Mouse (Mus musculus) forebrain, embryonic 14.5 days (tissue): ENCODE data around the gene Sfi1. TPM values are rescaled to one million over a fixed set of nuclear protein-coding genes. Genes with fewer than 3 reads are reported as not detected.

ENCODE experiments used
- ATAC-seq: fragments of 200-750 bp; cut with Nextera tagmentation; 2 replicates; pipeline ENCODE4 v1.8.0; 2017; ENCODE audit warnings: mild to moderate bottlenecking, moderate library complexity
- DNase-seq: peaks from one replicate; pipeline ENCODE4 v3.0.0-alpha.2; 2015; ENCODE audit warnings: low spot score
- H3K27ac ChIP-seq: fragments of 300-500 bp; sonication (generic); 2 replicates; pipeline ENCODE4 v1.5.1; 2014; ENCODE audit warnings: low read depth, mild to moderate bottlenecking, control low read depth, low read length, moderate library complexity
- H3K27me3 ChIP-seq: fragments of 300-500 bp; sonication (generic); replicated peaks from 2 replicates; pipeline ENCODE4 v1.6.1; 2014; ENCODE audit warnings: low read length, control low read depth, mixed read lengths; ENCODE audit not compliant: control insufficient read depth, insufficient read depth
- H3K36me3 ChIP-seq: fragments of 300-500 bp; sonication (generic); 2 replicates; pipeline ENCODE4 v1.6.1; 2014; ENCODE audit warnings: low read length, control low read depth; ENCODE audit not compliant: control insufficient read depth, insufficient read depth
- H3K4me1 ChIP-seq: fragments of 300-500 bp; sonication (generic); 2 replicates; pipeline ENCODE4 v1.6.1; 2014; ENCODE audit warnings: antibody characterized with exemption, low read length, control low read depth; ENCODE audit not compliant: control insufficient read depth, insufficient read depth
- H3K4me2 ChIP-seq: fragments of 300-500 bp; sonication (generic); 2 replicates; pipeline ENCODE4 v1.6.1; 2014; ENCODE audit warnings: mild to moderate bottlenecking, control low read depth, low read length
- H3K4me3 ChIP-seq: fragments of 300-500 bp; sonication (generic); 2 replicates; pipeline ENCODE4 v1.5.1; 2014; ENCODE audit warnings: low read depth, low read length, control low read depth
- H3K9ac ChIP-seq: fragments of 300-500 bp; sonication (generic); 2 replicates; pipeline ENCODE4 v1.6.1; 2014; ENCODE audit warnings: mild to moderate bottlenecking, low read length, control low read depth, moderate library complexity
- H3K9me3 ChIP-seq: fragments of 300-500 bp; sonication (generic); replicated peaks from 2 replicates; pipeline ENCODE4 v1.6.1; 2016; ENCODE audit warnings: low read length, control low read depth, mixed read lengths; ENCODE audit not compliant: control insufficient read depth
- WGBS: fragments of 180-500 bp; shearing (Covaris S2); extraction: QIAGEN DNeasy Blood & Tissue Kit; methylation state at CpG from one replicate; pipeline ENCODE4 v1.1.7; 2014; 5-methylcytosine and 5-hydroxymethylcytosine counted together
- polyA plus RNA-seq: library from polyadenylated mRNA; unstranded; fragments of >200 nt; fragmentation: Nextera tagmentation; extraction: Ambion mirVana; gene quantifications from 2 replicates; pipeline ENCODE4 v1.2.1, GENCODE M21; 2014

Gene Sfi1
- polyA plus RNA-seq = 6.4 and 9.0 TPM in 2 replicates

DNA sequence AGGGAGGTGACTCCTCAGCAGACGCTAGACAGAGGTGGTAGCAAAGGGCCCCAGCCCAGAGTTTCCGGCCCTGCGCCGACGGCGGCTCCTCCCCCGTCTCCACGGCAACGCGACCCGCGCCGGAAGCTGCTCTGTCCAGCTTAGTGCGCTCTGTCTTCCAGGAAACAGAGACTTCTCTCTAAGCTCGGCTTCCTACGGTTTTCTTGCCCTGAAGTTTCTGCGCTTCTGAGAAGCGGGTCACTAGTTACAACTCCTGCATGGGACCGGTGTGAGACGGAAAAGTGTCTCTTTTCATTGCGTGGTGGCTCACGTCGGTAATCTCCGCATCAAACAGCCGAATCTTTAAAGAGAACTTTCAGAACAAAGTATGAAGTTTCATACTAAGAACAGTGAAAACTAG lies at the start of gene Sfi1:
Gene Sfi1 (minus strand): TSS at position 101 of the 400 bp plus-strand sequence.
- no peak within 1 kb of the TSS for H3K4me3 ChIP-seq
- H3K4me2 ChIP-seq = no peak within 1 kb of the TSS
- 84% methylated on average over 25 of the region's 25 CpGs for WGBS
- no peak within 1 kb of the TSS for H3K27ac ChIP-seq
- H3K9me3 ChIP-seq = no peaks in the 10 kb centered on the region
- no peaks in the 10 kb centered on the region for H3K27me3 ChIP-seq
- no peaks in the 10 kb centered on the region for H3K36me3 ChIP-seq
- H3K4me1 ChIP-seq = no peaks in the 10 kb centered on the region
- ATAC-seq = no peak
- no peak for DNase-seq
- H3K9ac ChIP-seq = no peak within 1 kb of the TSS

DNA sequence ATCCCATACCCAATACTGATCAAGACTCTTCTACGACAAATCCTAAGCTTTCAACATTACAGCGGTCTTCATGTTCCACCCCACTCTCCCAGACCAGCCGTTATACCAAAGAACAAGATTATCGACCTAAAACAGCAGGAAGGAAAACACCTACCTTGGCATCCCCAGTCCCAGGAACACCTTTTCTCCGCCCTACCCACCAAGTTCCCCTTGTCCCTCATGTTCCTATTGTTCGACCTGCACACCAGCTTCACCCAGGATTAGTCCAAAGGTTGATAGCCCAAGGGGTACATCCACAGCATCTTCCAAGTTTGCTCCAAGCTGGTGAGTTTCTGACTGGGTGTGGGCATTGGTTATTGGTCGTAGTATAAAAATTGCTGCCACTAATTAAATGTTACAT lies 49.1 kb upstream of the Sfi1 start:
- Histone ChIP-seq H3K27ac (no peak overlapping the region), H3K27me3 (no peaks in the 10 kb centered on the region), H3K4me3 (no peak overlapping the region), H3K9me3 (no peaks in the 10 kb centered on the region), H3K4me1 (no peaks in the 10 kb centered on the region), H3K9ac (no peak overlapping the region), H3K36me3 (peaks cover 90% of the 10 kb centered on the region), H3K4me2 (no peak overlapping the region)
- DNase-seq (no peak), ATAC-seq (no peak)
- 94% methylated on average over 7 of the region's 7 CpGs for WGBS

DNA sequence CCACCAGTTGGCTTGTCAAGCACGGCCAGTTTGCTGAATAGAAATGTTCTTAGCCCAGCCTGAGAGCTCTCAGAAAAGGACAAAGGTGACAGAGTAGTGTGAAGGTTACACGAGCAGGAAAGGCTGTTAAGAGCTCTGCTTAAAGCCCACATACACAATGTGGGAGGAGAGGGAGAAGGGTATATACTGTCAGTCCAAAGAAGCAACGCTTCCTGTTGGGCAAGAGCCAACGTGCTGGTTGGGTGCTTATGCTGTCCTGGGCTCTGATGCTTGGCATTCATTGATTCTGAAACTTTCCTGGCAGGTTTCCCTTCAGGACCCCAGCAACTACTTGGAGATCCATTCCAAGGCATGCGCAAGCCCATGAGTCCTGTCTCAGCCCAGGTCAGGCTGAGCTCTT lies 42.0 kb upstream of the Sfi1 start:
- Histone ChIP-seq H3K9ac (no peak overlapping the region), H3K36me3 (peaks cover 94% of the 10 kb centered on the region), H3K9me3 (no peaks in the 10 kb centered on the region), H3K4me1 (no peaks in the 10 kb centered on the region), H3K27ac (no peak overlapping the region), H3K4me3 (no peak overlapping the region), H3K4me2 (no peak overlapping the region), H3K27me3 (no peaks in the 10 kb centered on the region)
- ATAC-seq = no peak
- WGBS = 83% methylated on average over 5 of the region's 5 CpGs
- no peak for DNase-seq

DNA sequence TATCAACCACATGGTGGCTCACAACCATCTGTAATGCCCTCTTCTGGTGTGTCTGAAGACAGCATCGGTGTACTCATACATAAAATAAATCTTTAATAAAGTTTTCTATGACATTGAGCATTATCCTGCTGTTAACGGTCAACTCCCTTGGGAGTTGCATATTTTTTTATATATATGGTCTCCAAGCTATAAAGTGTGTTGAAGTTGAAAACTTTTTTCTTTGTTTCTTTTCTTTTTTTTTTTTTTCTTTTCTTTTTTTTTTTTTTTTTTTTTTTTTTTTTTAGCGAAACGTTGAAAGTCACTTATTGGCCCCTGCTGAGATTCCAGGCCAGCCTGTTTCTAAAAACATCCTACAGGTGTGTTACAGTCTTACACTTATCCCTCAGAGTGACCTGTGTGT lies 40.4 kb upstream of the Sfi1 start:
- no peak overlapping the region for H3K4me2 ChIP-seq
- H3K27ac ChIP-seq = no peak overlapping the region
- no peaks in the 10 kb centered on the region for H3K9me3 ChIP-seq
- DNase-seq (no peak), ATAC-seq (no peak)
- peaks cover 94% of the 10 kb centered on the region for H3K36me3 ChIP-seq
- H3K9ac ChIP-seq = no peak overlapping the region
- no peaks in the 10 kb centered on the region for H3K27me3 ChIP-seq
- 96% methylated on average over 4 of the region's 4 CpGs for WGBS
- H3K4me3 ChIP-seq = no peak overlapping the region
- no peaks in the 10 kb centered on the region for H3K4me1 ChIP-seq

DNA sequence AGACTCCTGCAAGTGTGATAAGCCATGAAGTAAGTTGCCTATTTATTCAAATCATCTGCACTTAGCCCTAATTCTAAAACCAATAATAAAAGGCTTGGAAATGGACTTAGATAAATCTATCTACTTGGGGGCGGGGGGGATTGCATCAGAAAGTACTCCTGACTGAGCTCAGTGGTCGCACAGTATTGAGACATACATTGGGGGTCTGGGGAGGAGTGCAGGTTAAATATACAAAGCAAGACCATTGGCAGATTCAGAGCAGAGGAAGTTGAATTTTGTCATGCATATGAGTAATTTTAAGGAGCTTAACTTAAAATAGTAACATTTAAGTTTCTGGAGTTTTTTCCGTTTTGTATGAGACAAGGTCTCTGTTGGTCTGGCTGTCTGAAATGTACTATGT lies 39.0 kb upstream of the Sfi1 start:
- DNase-seq = no peak
- H3K36me3 ChIP-seq = peaks cover 90% of the 10 kb centered on the region
- H3K4me1 ChIP-seq = no peaks in the 10 kb centered on the region
- no peak overlapping the region for H3K27ac ChIP-seq
- no peaks in the 10 kb centered on the region for H3K9me3 ChIP-seq
- ATAC-seq = no peak
- H3K27me3 ChIP-seq = no peaks in the 10 kb centered on the region
- no peak overlapping the region for H3K9ac ChIP-seq
- H3K4me3 ChIP-seq = no peak overlapping the region
- 95% methylated on average over 3 of the region's 3 CpGs for WGBS
- H3K4me2 ChIP-seq = no peak overlapping the region

DNA sequence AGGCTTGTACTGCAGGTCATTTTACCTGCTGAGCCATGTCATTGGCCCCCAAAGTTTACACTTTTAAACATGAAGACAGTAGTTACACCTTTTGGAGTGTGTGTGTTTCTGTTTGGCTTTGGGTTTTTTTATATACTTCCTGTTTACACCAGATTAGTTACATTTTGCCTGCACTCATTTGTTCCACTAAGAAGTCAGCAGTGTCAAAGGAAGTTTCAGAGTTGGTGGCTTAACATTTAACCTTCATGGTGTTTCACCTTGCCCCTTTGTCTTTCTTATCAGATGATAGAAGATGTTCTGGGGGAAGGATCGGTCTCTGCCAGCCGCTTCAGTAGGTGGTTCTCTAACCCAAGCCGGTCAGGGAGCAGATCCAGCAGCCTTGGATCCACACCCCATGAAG lies 33.9 kb upstream of the Sfi1 start:
- ATAC-seq (no peak), DNase-seq (no peak)
- no peak overlapping the region for H3K27ac ChIP-seq
- no peaks in the 10 kb centered on the region for H3K9me3 ChIP-seq
- no peak overlapping the region for H3K4me3 ChIP-seq
- H3K4me2 ChIP-seq = no peak overlapping the region
- 99% methylated on average over 3 of the region's 3 CpGs for WGBS
- H3K4me1 ChIP-seq = no peaks in the 10 kb centered on the region
- H3K36me3 ChIP-seq = peaks cover 91% of the 10 kb centered on the region
- H3K9ac ChIP-seq = no peak overlapping the region
- H3K27me3 ChIP-seq = no peaks in the 10 kb centered on the region

DNA sequence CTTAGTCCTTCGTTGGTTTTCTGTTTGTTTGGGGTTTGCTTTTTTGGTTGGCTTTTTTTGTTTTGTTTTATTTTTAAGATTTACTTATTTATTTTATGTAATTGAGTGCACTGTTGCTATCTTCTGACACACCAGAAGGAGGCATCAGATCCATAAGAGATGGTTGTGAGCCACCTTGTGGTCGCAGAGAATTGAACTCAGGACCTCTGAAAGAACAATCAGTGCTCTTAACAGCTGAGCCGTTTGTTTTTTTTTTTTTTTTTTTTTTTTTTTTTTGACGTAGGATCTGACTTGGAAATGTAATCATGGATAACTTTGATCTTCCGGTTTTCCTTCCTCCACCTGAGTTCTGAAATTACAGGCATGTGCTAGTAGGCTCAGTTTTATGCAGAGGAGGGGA lies 29.8 kb upstream of the Sfi1 start:
- Histone ChIP-seq H3K9ac (no peak overlapping the region), H3K4me3 (no peak overlapping the region), H3K36me3 (peaks cover 87% of the 10 kb centered on the region), H3K4me1 (no peaks in the 10 kb centered on the region), H3K9me3 (no peaks in the 10 kb centered on the region), H3K27ac (no peak overlapping the region), H3K4me2 (no peak overlapping the region), H3K27me3 (no peaks in the 10 kb centered on the region)
- 75% methylated on average over 5 of the region's 5 CpGs for WGBS
- no peak for ATAC-seq
- DNase-seq = no peak

DNA sequence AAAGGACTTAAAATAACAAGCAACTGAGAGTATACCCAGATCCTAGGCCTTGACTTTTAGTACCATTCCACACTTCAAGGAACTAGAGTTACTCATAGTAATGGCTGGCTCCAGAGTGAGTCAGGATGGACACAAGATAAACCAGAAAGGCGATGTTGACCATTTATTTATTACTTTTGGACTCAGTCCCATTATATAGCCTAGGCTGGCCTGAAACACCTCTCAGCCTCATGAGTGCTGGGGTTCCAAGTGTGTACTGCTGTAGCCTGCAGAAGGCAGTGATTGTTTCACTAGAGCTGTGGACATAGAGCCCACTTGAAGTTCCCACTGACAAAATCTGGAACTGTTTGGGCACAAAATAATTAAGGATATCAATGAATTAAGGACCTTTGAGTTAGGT lies 19.3 kb upstream of the Sfi1 start:
- Histone ChIP-seq H3K36me3 (peaks cover 68% of the 10 kb centered on the region), H3K27me3 (no peaks in the 10 kb centered on the region), H3K27ac (no peak overlapping the region), H3K9me3 (no peaks in the 10 kb centered on the region), H3K4me2 (no peak overlapping the region), H3K9ac (no peak overlapping the region), H3K4me1 (no peaks in the 10 kb centered on the region), H3K4me3 (no peak overlapping the region)
- no peak for DNase-seq
- 95% methylated on average over 1 of the region's 1 CpGs for WGBS
- no peak for ATAC-seq

DNA sequence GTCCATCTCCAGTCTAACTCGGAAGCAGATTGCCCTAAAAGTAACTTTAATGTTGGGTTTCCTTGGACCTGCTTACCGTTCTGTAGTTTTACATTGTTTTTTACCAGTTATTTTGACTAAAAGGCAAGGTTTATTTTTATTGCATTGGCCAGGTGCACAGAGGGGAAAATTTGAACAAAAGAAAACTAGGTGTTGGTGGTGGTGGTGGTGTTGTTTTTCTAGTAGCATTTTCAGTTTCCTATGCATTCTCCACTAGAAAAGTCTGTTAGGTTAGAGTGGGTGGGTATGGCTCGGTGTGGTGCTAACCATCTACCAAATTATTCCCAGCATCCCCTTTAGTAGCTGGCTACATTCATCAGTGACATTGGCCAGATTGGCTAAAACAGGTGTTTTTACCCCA lies 13.5 kb upstream of the Sfi1 start:
- peaks cover 42% of the 10 kb centered on the region for H3K36me3 ChIP-seq
- H3K27me3 ChIP-seq = no peaks in the 10 kb centered on the region
- no peak overlapping the region for H3K4me3 ChIP-seq
- WGBS = 93% methylated on average over 3 of the region's 3 CpGs
- H3K27ac ChIP-seq = no peak overlapping the region
- H3K4me1 ChIP-seq = no peaks in the 10 kb centered on the region
- ATAC-seq (no peak), DNase-seq (no peak)
- H3K9me3 ChIP-seq = no peaks in the 10 kb centered on the region
- H3K4me2 ChIP-seq = no peak overlapping the region
- H3K9ac ChIP-seq = no peak overlapping the region
